Mouse (Mus musculus) thymus, adult 2 months (tissue): Measurements from ENCODE around the gene Cyren.

Experiments used
- CTCF ChIP-seq: fragments of 200-500 bp; IDR thresholded peaks from 2 replicates; pipeline ENCODE4 v1.5.1; 2012; ENCODE audit warnings: mild to moderate bottlenecking, control low read depth, low read length, moderate library complexity, borderline replicate concordance; ENCODE audit not compliant: control insufficient read depth, poor library complexity, insufficient read depth; ENCODE audit errors: extremely low read depth
- POLR2A ChIP-seq: fragments of 200-500 bp; IDR thresholded peaks from 2 replicates; pipeline ENCODE4 v1.6.1; 2012; ENCODE audit warnings: mild to moderate bottlenecking, low read length, control low read depth, moderate library complexity; ENCODE audit not compliant: control insufficient read depth, poor library complexity, insufficient read depth; ENCODE audit errors: extremely low read depth

DNA sequence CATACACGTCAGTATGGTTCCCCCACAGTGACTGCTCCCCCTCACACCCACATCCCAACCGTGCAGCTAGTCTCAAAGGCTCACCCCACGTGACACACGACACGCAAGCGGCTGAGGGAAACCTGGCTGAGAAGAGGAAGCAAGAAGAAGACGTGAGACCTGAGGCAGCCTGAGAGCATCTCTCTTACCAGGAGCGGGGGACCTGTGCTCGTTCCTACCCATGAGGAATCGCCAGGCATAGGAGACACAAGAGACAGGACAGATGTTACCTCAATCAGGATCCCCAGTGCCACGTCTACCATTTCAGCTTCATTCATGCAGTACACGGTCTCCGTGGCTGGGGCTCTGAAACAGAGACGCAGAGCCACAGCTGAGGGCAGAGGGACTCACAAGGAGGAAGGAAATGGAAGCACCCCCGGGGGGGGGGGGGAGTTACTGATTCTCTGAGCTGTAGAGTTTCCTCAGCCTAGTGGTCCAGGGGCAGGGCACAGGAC is 2.5 kb downstream of the Cyren start:
- TF ChIP-seq CTCF (0 out of 2 replicates have a peak, but pooled peaks have one; percentile 18), POLR2A (peak; percentile 39; the same call in 1 of the 2 replicates)
